Mouse (Mus musculus) left cerebral cortex, adult 2 months (tissue): ENCODE measurements around the gene Kifc5b. TPM values are rescaled to one million over a fixed set of nuclear protein-coding genes. Genes with fewer than 3 reads are reported as not detected.
"Not testable (repeated sequence)": the region's sequence is repeated elsewhere in the genome, so short reads cannot be mapped to it uniquely, and the experiment has no call there.

Source experiments
- DNase-seq, 2 experiments: peaks; one replicate each; pipeline ENCODE4 v3.0.0; 2021 to 2022; ENCODE audit warnings: low spot score in 2 of 2, mixed read lengths in 1 of 2; ENCODE audit errors: extremely low spot score in 1 of 2
- H3K27ac ChIP-seq: fragments of 200-600 bp; 2 replicates; pipeline ENCODE4 v1.8.1; 2022
- H3K4me3 ChIP-seq: fragments of 200-600 bp; 2 replicates; pipeline ENCODE4 v1.8.1; 2022
- CTCF ChIP-seq: fragments of 200-600 bp; IDR thresholded peaks from 2 replicates; pipeline ENCODE4 v1.8.1; 2022; ENCODE audit warnings: antibody characterized with exemption, mild to moderate bottlenecking, moderate library complexity
- intact Hi-C: fragments of 180-260 bp; cut with DNase I; formaldehyde crosslinking; loops from one replicate; pipeline ENCODE4 v1.15.1; 2025
- total RNA-seq, 2 experiments: library from RNA; stranded (reverse); gene quantifications; 2 replicates each; pipeline ENCODE4 v1.2.3; 2021

Kifc5b gene
- total RNA-seq, 2 experiments from 2014 or later, result 3.3 to 4.6 TPM

GRCm38 (mm10) chr17:26887926-26888325 lies 29.0 kb upstream of the Kifc5b start:
- intact Hi-C loops, result loop anchor here (5.0 kb wide), 2 partner anchors 171 to 426 kb away; partner anchors contain the start of gene Crebrf
- DNase-seq, result no peak
- no peak overlapping the region for H3K4me3 ChIP-seq
- H3K27ac ChIP-seq, result no peak overlapping the region
- TF ChIP-seq CTCF, result no peak

- Histone ChIP-seq H3K4me3 (no peak overlapping the region), H3K27ac (peak overlapping the region; percentile 72)
- no peak for DNase-seq
- no peak for TF ChIP-seq CTCF
- intact Hi-C loops, result no loop called here
These were observed 24.1 kb upstream of the Kifc5b start for GRCm38 (mm10) chr17:26892635-26893375.

GRCm38 (mm10) chr17:26893492-26893891 lies 23.4 kb upstream of the Kifc5b start:
- Histone ChIP-seq H3K4me3 (no peak overlapping the region), H3K27ac (peak overlapping the region; percentile 72)
- no peak for DNase-seq
- intact Hi-C loops, result no loop called here
- no peak for TF ChIP-seq CTCF

GRCm38 (mm10) chr17:26894342-26894741 lies 22.5 kb upstream of the Kifc5b start:
- H3K4me3 ChIP-seq, result no peak overlapping the region
- no peak for TF ChIP-seq CTCF
- no peak for DNase-seq
- intact Hi-C loops, result no loop called here
- H3K27ac ChIP-seq, result peak overlapping the region; percentile 72

- H3K4me3 ChIP-seq, result no peak overlapping the region
- H3K27ac ChIP-seq, result no peak overlapping the region
- intact Hi-C loops, result no loop called here
- peak; percentile 80 for TF ChIP-seq CTCF
- peak; percentile 40 to 58 for DNase-seq
These were observed 21.3 kb upstream of the Kifc5b start for GRCm38 (mm10) chr17:26895578-26895977.

- Histone ChIP-seq H3K4me3 (no peak overlapping the region), H3K27ac (no peak overlapping the region)
- intact Hi-C loops, result no loop called here
- TF ChIP-seq CTCF, result no peak
- DNase-seq, result no peak
These were observed 16.0 kb upstream of the Kifc5b start for GRCm38 (mm10) chr17:26900916-26901315.

- Histone ChIP-seq H3K27ac (no peak overlapping the region), H3K4me3 (no peak overlapping the region)
- intact Hi-C loops, result no loop called here
- DNase-seq, result no peak
- TF ChIP-seq CTCF, result peak; percentile 7
These were observed 12.6 kb upstream of the Kifc5b start for GRCm38 (mm10) chr17:26904320-26904719.

GRCm38 (mm10) chr17:26907506-26907905 lies 9.4 kb upstream of the Kifc5b start:
- DNase-seq, intact Hi-C loops, H3K4me3 ChIP-seq, H3K27ac ChIP-seq: not testable (repeated sequence)

GRCm38 (mm10) chr17:26915248-26915647 lies 1.6 kb upstream of the Kifc5b start:
- Histone ChIP-seq H3K4me3 (no peak overlapping the region), H3K27ac (no peak overlapping the region)
- TF ChIP-seq CTCF, result no peak
- intact Hi-C loops, result no loop called here
- DNase-seq, result no peak

GRCm38 (mm10) chr17:26917560-26917959 lies 669 bp downstream of the Kifc5b start:
- DNase-seq, H3K27ac ChIP-seq: not testable (repeated sequence)
- intact Hi-C loops, result loop anchor here (2.0 kb wide), 1 partner anchor 111 kb away; the partner anchor contains the start of gene Bak1
- H3K4me3 ChIP-seq, result peak overlapping the region; percentile 67

- DNase-seq, result no peak
- intact Hi-C loops, result no loop called here
- Histone ChIP-seq H3K27ac (no peak overlapping the region), H3K4me3 (no peak overlapping the region)
- no peak for TF ChIP-seq CTCF
These were observed 1.5 kb downstream of the Kifc5b start for GRCm38 (mm10) chr17:26918343-26918742.

GRCm38 (mm10) chr17:26919516-26919915 lies 2.6 kb downstream of the Kifc5b start:
- H3K27ac ChIP-seq, intact Hi-C loops, H3K4me3 ChIP-seq, DNase-seq: not testable (repeated sequence)

GRCm38 (mm10) chr17:26922368-26922767 lies 5.5 kb downstream of the Kifc5b start:
- H3K27ac ChIP-seq, intact Hi-C loops, H3K4me3 ChIP-seq, DNase-seq: not testable (repeated sequence)

GRCm38 (mm10) chr17:26925414-26925813 lies 8.5 kb downstream of the Kifc5b start:
- DNase-seq, H3K27ac ChIP-seq, H3K4me3 ChIP-seq, intact Hi-C loops: not testable (repeated sequence)
